Mouse (Mus musculus): Measurements from ENCODE around the gene Homer1. TPM values are rescaled to one million over a fixed set of nuclear protein-coding genes. Genes with fewer than 3 reads are reported as not detected.

The Homer1 gene
- polyA plus RNA-seq, 1 experiment from 2014 or later, result 1.7 TPM

GRCm38 (mm10) chr13:93380399-93381063 lies 81.1 kb downstream of the Homer1 start:
- ATAC-seq (ENCODE audit: low read depth), result peak; percentile 52
- Histone ChIP-seq H3K9me3 (replicated peaks; ENCODE audit: control insufficient read depth, low read length) (no peaks in the 10 kb centered on the region), H3K27ac (ENCODE audit: low read length) (peak overlapping the region; percentile 91), H3K9ac (ENCODE audit: low read depth, low read length) (peak overlapping the region; percentile 32; the same call in 1 of the 2 replicates), H3K36me3 (ENCODE audit: control insufficient read depth, insufficient read depth) (no peaks in the 10 kb centered on the region), H3K4me3 (ENCODE audit: low read depth, low read length) (no peak overlapping the region), H3K4me2 (ENCODE audit: low read depth, low read length) (0 out of 2 replicates have a peak overlapping the region, but pooled peaks have one; percentile 15), H3K4me1 (ENCODE audit: control insufficient read depth, low read depth, low read length) (peaks cover 50% of the 10 kb centered on the region), H3K27me3 (ENCODE audit: control insufficient read depth, insufficient read depth, low read depth, low read length) (no peaks in the 10 kb centered on the region)
- 51% methylated on average over 8 of the region's 8 CpGs for WGBS (ENCODE audit: insufficient replicate concordance)

- H3K36me3 ChIP-seq (ENCODE audit: control insufficient read depth, insufficient read depth), result no peaks in the 10 kb centered on the region
- H3K27me3 ChIP-seq (ENCODE audit: control insufficient read depth, insufficient read depth, low read depth, low read length), result no peaks in the 10 kb centered on the region
- ATAC-seq (ENCODE audit: low read depth), result peak; percentile 91
- peaks cover 52% of the 10 kb centered on the region for H3K4me1 ChIP-seq (ENCODE audit: control insufficient read depth, low read depth, low read length)
- no peaks in the 10 kb centered on the region for H3K9me3 ChIP-seq (replicated peaks; ENCODE audit: control insufficient read depth, low read length)
- peak overlapping the region; percentile 91 for H3K27ac ChIP-seq (ENCODE audit: low read length)
- 13% methylated on average over 1 of the region's 1 CpGs for WGBS (ENCODE audit: insufficient replicate concordance)
- peak overlapping the region; percentile 47; the same call in 1 of the 2 replicates for H3K9ac ChIP-seq (ENCODE audit: low read depth, low read length)
- peak overlapping the region; percentile 55 for H3K4me2 ChIP-seq (ENCODE audit: low read depth, low read length)
- H3K4me3 ChIP-seq (ENCODE audit: low read depth, low read length), result no peak overlapping the region
Measured at GRCm38 (mm10) chr13:93381301-93381700, 81.9 kb downstream of the Homer1 start.

GRCm38 (mm10) chr13:93383092-93383491 lies 83.7 kb downstream of the Homer1 start:
- Histone ChIP-seq H3K4me3 (ENCODE audit: low read depth, low read length) (no peak overlapping the region), H3K36me3 (ENCODE audit: control insufficient read depth, insufficient read depth) (no peaks in the 10 kb centered on the region), H3K4me2 (ENCODE audit: low read depth, low read length) (no peak overlapping the region), H3K9ac (ENCODE audit: low read depth, low read length) (no peak overlapping the region), H3K4me1 (ENCODE audit: control insufficient read depth, low read depth, low read length) (peaks cover 61% of the 10 kb centered on the region), H3K27ac (ENCODE audit: low read length) (peak overlapping the region; percentile 79), H3K27me3 (ENCODE audit: control insufficient read depth, insufficient read depth, low read depth, low read length) (no peaks in the 10 kb centered on the region), H3K9me3 (replicated peaks; ENCODE audit: control insufficient read depth, low read length) (no peaks in the 10 kb centered on the region)
- WGBS (ENCODE audit: insufficient replicate concordance), result 35% methylated on average over 5 of the region's 5 CpGs
- peak; percentile 25 for ATAC-seq (ENCODE audit: low read depth)

- H3K4me2 ChIP-seq (ENCODE audit: low read depth, low read length), result no peak overlapping the region
- H3K9ac ChIP-seq (ENCODE audit: low read depth, low read length), result no peak overlapping the region
- 77% methylated on average over 2 of the region's 2 CpGs for WGBS (ENCODE audit: insufficient replicate concordance)
- peaks cover 57% of the 10 kb centered on the region for H3K4me1 ChIP-seq (ENCODE audit: control insufficient read depth, low read depth, low read length)
- peak overlapping the region; percentile 79 for H3K27ac ChIP-seq (ENCODE audit: low read length)
- no peak for ATAC-seq (ENCODE audit: low read depth)
- no peaks in the 10 kb centered on the region for H3K36me3 ChIP-seq (ENCODE audit: control insufficient read depth, insufficient read depth)
- H3K27me3 ChIP-seq (ENCODE audit: control insufficient read depth, insufficient read depth, low read depth, low read length), result no peaks in the 10 kb centered on the region
- H3K4me3 ChIP-seq (ENCODE audit: low read depth, low read length), result no peak overlapping the region
- no peaks in the 10 kb centered on the region for H3K9me3 ChIP-seq (replicated peaks; ENCODE audit: control insufficient read depth, low read length)
Measured at GRCm38 (mm10) chr13:93383620-93384019, 84.2 kb downstream of the Homer1 start.

- Histone ChIP-seq H3K4me1 (ENCODE audit: control insufficient read depth, low read depth, low read length) (peaks cover 56% of the 10 kb centered on the region), H3K9me3 (replicated peaks; ENCODE audit: control insufficient read depth, low read length) (no peaks in the 10 kb centered on the region), H3K4me2 (ENCODE audit: low read depth, low read length) (no peak overlapping the region), H3K9ac (ENCODE audit: low read depth, low read length) (no peak overlapping the region), H3K27ac (ENCODE audit: low read length) (peak overlapping the region; percentile 33; the same call in 1 of the 2 replicates), H3K36me3 (ENCODE audit: control insufficient read depth, insufficient read depth) (no peaks in the 10 kb centered on the region), H3K27me3 (ENCODE audit: control insufficient read depth, insufficient read depth, low read depth, low read length) (no peaks in the 10 kb centered on the region), H3K4me3 (ENCODE audit: low read depth, low read length) (no peak overlapping the region)
- 63% methylated on average over 1 of the region's 1 CpGs for WGBS (ENCODE audit: insufficient replicate concordance)
- ATAC-seq (ENCODE audit: low read depth), result no peak
Measured at GRCm38 (mm10) chr13:93384481-93384880, 85.0 kb downstream of the Homer1 start.

- no peaks in the 10 kb centered on the region for H3K9me3 ChIP-seq (replicated peaks; ENCODE audit: control insufficient read depth, low read length)
- H3K27ac ChIP-seq (ENCODE audit: low read length), result peak overlapping the region; percentile 33; the same call in 1 of the 2 replicates
- H3K4me1 ChIP-seq (ENCODE audit: control insufficient read depth, low read depth, low read length), result peaks cover 57% of the 10 kb centered on the region
- WGBS (ENCODE audit: insufficient replicate concordance), result 62% methylated on average over 1 of the region's 1 CpGs
- H3K4me2 ChIP-seq (ENCODE audit: low read depth, low read length), result no peak overlapping the region
- H3K27me3 ChIP-seq (ENCODE audit: control insufficient read depth, insufficient read depth, low read depth, low read length), result no peaks in the 10 kb centered on the region
- no peak for ATAC-seq (ENCODE audit: low read depth)
- H3K36me3 ChIP-seq (ENCODE audit: control insufficient read depth, insufficient read depth), result no peaks in the 10 kb centered on the region
- H3K9ac ChIP-seq (ENCODE audit: low read depth, low read length), result no peak overlapping the region
- no peak overlapping the region for H3K4me3 ChIP-seq (ENCODE audit: low read depth, low read length)
Measured at GRCm38 (mm10) chr13:93385147-93385546, 85.7 kb downstream of the Homer1 start.

- Histone ChIP-seq H3K9me3 (replicated peaks; ENCODE audit: control insufficient read depth, low read length) (no peaks in the 10 kb centered on the region), H3K4me3 (ENCODE audit: low read depth, low read length) (no peak overlapping the region), H3K36me3 (ENCODE audit: control insufficient read depth, insufficient read depth) (no peaks in the 10 kb centered on the region), H3K27ac (ENCODE audit: low read length) (peak overlapping the region; percentile 85), H3K4me2 (ENCODE audit: low read depth, low read length) (no peak overlapping the region), H3K4me1 (ENCODE audit: control insufficient read depth, low read depth, low read length) (peaks cover 48% of the 10 kb centered on the region), H3K9ac (ENCODE audit: low read depth, low read length) (0 out of 2 replicates have a peak overlapping the region, but pooled peaks have one; percentile 31), H3K27me3 (ENCODE audit: control insufficient read depth, insufficient read depth, low read depth, low read length) (no peaks in the 10 kb centered on the region)
- no peak for ATAC-seq (ENCODE audit: low read depth)
- WGBS (ENCODE audit: insufficient replicate concordance), result 82% methylated on average over 5 of the region's 5 CpGs
Measured at GRCm38 (mm10) chr13:93387440-93387839, 88.0 kb downstream of the Homer1 start.

- H3K4me1 ChIP-seq (ENCODE audit: control insufficient read depth, low read depth, low read length), result peaks cover 40% of the 10 kb centered on the region
- peak; percentile 99 for ATAC-seq (ENCODE audit: low read depth)
- H3K9ac ChIP-seq (ENCODE audit: low read depth, low read length), result peak overlapping the region; percentile 54; the same call in 1 of the 2 replicates
- H3K36me3 ChIP-seq (ENCODE audit: control insufficient read depth, insufficient read depth), result peaks cover 2% of the 10 kb centered on the region; the same call in 1 of the 2 replicates
- no peaks in the 10 kb centered on the region for H3K9me3 ChIP-seq (replicated peaks; ENCODE audit: control insufficient read depth, low read length)
- peak overlapping the region; percentile 96 for H3K27ac ChIP-seq (ENCODE audit: low read length)
- peak overlapping the region; percentile 64 for H3K4me2 ChIP-seq (ENCODE audit: low read depth, low read length)
- WGBS (ENCODE audit: insufficient replicate concordance), result 19% methylated on average over 7 of the region's 7 CpGs
- peak overlapping the region; percentile 33 for H3K4me3 ChIP-seq (ENCODE audit: low read depth, low read length)
- no peaks in the 10 kb centered on the region for H3K27me3 ChIP-seq (ENCODE audit: control insufficient read depth, insufficient read depth, low read depth, low read length)
Measured at GRCm38 (mm10) chr13:93388594-93389241, 89.3 kb downstream of the Homer1 start.

- Histone ChIP-seq H3K4me2 (ENCODE audit: low read depth, low read length) (peak overlapping the region; percentile 64; the same call in 1 of the 2 replicates), H3K27ac (ENCODE audit: low read length) (peak overlapping the region; percentile 96), H3K27me3 (ENCODE audit: control insufficient read depth, insufficient read depth, low read depth, low read length) (no peaks in the 10 kb centered on the region), H3K9me3 (replicated peaks; ENCODE audit: control insufficient read depth, low read length) (no peaks in the 10 kb centered on the region), H3K36me3 (ENCODE audit: control insufficient read depth, insufficient read depth) (peaks cover 3% of the 10 kb centered on the region; the same call in 1 of the 2 replicates), H3K9ac (ENCODE audit: low read depth, low read length) (peak overlapping the region; percentile 34), H3K4me3 (ENCODE audit: low read depth, low read length) (no peak overlapping the region), H3K4me1 (ENCODE audit: control insufficient read depth, low read depth, low read length) (peaks cover 36% of the 10 kb centered on the region)
- 30% methylated on average over 2 of the region's 2 CpGs for WGBS (ENCODE audit: insufficient replicate concordance)
- ATAC-seq (ENCODE audit: low read depth), result no peak
Measured at GRCm38 (mm10) chr13:93389242-93389625, 89.8 kb downstream of the Homer1 start.

All from liver, embryonic 16.5 days (tissue).